Mouse (Mus musculus) cerebellum, adult 8-10 months (tissue): ENCODE results near the gene Nod1.

ENCODE experiments used
- DNase-seq: peaks from one replicate; pipeline ENCODE4 v3.0.0; 2022

Gene Nod1

DNA sequence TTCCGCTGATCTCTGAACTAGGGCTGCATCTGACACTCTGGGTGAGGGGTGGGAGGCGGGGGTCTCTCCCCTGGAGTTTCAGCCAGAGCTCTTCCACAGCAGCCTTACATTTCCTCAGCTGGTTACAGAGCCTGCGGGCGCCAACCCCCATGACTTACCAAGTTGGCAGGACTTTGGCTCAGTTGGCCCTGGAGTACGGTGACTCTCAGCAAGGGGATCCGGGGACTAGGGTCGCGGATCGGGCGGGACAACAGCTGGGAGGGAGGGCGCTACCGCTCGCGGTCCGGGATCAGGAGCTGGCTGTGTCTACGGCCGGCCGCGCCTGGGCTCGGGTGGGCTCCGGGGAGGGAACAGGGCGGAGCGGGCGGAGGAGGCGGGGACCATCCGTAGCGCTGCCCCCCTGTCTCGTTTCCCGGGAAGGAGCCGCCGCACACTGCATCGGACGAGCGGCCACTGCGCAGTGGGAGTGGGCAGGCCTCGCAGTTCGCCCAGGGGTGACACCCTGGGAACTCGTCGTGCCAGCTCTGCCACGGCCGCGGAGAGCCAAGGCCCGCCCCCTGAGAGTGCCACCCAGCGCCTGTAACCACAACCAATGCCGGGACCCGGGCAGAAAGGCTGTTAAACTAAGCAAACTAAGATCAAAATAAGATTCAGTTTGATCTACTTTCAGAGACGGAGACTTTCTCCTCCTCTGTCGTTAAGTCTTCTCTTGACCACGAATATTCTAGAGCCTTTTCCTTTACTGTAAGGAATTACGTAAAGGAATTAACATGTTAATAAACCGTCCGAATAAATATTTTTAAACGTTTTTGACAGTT lies at the start of gene Nod1:
Nod1 (minus strand) TSS at position 502 of the 818 bp plus-strand sequence.
- DNase-seq, result peak; percentile 28

DNA sequence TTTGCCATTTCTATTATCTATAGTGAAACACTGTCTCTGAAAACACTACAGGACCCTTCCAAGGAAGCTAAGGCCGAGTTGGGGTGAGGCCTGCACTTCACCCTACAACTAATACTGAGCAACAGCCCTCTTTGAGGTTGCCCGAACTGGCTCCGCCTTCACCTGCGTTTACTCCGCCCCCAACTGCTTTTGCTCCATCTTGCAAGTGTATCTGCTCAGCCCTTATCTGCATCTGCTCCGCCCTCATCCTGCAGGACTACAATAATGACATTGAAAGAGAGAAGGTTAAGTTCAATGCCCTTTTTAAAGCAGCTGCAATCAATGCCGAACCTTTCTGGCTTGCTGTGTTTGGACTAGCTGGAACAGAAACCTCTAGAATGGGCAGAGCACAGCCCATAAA lies 49.4 kb upstream of the Nod1 start:
- DNase-seq, result no peak

DNA sequence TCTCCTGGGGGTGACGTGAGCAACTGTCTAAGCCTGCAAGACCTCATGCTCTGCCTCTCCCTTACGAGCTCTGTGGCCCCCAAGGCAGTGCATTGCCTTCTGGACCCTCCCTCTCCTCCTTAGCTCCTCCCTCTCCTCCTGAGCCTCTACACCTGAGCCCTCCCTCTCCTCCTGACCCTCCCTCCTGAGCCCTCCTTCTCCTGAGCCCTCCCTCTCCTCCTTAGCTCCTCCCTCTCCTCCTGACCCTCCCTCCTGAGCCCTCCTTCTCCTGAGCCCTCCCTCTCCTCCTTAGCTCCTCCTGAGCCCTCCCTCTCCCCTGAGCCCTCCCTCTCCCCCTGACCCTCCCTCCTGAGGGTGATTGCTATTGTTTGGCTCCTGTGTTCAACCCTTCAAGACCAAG lies 46.0 kb upstream of the Nod1 start:
- DNase-seq, result no peak

DNA sequence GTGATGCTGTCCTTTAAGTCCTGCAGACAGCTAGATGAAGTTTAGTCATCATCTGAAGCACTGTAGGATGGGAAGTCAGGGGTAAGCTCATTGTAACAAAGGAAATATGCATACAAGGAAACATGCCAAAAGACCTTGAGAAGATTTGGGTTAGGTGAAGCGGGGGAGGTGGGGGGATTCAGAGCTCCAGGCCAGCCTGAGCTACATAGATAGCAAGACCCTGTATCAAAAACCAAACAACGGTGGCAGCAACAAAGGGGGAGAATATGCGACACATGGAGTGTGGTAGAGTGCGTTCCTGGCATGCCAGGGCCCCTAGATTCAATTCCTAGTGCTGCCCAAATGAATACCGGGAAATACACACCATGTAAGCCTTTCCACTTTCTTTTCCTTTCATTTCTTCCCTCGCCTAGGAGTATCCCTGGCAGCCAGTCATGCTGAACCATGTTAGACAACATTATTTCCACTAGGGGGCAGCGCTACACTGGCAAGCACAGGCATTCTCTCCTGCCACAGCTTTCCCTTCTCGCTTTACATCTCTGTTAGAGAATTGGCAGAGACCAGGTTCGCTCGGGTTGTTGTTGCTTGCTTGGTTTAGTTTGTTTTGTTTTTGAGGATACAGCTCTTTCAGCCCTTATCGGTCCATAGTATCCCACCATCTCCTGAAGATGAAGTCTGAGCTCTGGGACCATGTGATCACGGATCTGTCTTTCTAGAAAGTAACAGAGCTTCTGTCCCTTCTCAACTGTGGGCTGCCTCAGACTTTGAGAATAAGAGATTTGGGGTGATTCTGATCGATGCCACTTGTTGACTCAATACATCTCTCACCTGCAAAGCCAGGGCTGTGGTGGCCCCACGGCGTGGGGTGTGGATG lies 44.5 kb upstream of the Nod1 start:
- peak; percentile 56 for DNase-seq

DNA sequence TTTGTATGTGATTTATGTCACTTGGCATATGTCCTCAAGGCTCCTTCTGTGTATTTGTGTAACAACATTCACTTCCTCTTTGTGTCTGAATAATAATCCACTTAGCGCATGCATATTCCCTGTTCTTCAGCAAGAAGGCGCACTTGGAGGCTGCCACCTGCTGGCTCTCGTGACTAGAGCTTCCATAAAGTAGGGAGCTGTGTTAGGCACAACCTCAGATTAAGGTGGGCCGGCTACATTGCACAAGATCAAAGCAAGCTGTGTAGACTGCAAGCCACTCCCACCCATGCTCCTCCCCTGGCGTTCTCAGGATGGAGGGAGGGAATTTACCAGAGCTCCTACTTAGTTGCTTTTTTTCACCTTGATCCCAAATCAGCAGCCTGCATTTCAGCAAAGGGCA lies 43.8 kb upstream of the Nod1 start:
- no peak for DNase-seq

DNA sequence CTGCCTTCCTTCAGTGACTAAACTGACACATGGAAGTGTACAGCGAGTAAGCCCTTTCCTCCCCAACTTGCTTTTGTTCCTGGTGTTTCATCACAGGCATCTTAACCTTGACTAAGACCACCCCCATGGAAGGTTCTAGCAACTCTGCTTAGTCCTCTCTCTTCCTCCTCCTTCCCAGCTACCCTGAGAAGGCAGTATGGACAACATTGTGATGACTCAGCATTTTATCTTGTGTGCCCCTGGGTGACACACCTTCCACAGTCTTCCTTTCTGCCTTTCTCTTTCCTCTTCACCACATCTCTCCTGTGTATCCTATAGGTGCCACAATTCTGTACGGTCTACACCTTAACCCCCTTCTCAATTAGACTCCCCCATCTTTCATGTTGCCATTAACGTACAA lies 41.8 kb upstream of the Nod1 start:
- no peak for DNase-seq

DNA sequence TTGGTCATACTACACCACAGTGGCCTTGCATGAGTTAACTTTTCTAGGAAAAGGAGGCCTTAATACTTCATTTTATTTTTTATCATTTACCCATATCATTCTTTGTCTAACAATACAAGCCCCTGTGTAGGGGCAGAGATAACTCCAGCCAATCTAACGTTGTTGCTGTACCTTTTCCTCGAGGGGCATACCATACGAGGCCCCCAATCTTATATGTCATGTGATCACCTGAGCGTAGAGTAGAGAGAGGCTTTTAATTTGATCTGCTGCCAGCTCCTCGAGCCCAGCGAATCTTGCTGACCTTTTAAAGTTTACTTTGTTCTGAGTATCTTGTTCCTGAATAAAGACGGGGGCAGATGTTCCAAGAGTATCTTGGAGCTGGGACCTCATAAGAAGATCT lies 40.1 kb upstream of the Nod1 start:
- DNase-seq, result no peak

DNA sequence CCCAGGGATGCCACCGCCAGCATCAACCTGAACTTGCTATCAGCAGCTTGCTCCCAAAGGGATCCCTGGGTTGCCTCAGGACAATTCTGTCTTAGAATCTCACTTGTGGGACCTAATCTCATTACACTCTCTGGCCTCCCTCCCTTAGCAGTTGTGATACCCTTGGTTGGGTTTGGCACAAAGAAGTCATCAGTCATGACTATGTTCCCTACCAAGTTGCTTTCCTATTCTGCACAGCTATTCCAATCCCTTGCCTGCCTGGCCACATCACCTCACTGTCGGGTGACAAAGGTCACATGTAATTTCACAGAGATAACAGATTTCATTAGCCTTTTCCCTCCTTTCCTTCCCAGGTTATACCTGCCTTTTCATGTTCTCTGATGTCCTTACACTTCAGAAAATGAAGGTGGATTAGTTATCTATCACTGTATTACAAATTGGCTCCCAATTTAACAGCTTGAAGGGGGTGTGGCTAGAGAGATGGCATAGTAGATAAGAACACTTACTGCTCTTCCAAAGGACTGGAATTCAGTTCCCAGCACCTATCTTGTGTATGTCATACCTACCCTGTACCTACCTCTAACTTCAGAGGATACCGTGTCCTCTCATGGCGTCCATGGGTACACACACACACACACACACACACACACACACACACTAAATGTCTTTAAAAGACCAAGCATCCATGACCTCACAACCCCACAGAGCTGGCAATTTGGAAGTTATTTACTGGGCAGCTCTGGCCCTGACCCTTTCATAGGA lies 38.1 kb upstream of the Nod1 start:
- no peak for DNase-seq

DNA sequence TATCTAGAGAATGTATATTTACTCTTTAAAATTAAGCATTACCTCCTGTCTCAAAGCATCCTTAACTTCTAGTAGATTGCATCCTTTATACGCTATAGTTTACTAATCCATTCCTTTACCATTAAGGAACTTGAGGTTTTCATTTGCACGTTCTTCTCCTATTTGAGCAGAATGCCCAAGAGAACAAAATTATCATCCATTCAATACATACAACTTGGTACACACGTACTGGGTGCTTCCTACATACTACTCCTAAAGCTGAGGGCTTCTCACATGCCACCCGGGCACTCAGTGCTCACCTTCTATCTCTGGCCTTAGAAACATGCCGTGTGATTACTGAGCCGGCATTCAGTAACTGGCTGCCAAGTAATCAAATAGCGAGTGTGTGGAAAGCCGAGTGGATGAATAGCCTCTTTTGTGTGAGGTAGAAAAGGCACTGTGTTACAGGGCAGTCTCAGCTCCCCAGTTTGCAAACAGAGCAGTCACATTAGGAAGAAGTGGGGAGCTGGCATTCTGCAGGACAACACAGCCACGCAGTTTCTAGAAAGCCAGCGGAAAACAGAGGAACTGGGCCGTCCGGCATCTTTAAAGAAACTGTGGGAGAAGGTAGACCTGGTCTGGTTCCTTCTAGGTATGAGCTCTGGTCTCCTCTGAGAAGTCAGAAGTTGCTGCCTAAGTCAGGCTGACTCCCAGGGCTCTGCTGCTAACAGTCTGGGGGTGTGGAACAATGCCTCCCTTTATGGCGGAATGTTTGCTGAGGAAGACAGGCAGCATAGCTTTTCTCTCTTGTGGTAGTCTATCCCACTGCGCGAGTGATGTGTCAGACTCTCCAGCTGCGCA lies 37.2 kb upstream of the Nod1 start:
- no peak for DNase-seq

DNA sequence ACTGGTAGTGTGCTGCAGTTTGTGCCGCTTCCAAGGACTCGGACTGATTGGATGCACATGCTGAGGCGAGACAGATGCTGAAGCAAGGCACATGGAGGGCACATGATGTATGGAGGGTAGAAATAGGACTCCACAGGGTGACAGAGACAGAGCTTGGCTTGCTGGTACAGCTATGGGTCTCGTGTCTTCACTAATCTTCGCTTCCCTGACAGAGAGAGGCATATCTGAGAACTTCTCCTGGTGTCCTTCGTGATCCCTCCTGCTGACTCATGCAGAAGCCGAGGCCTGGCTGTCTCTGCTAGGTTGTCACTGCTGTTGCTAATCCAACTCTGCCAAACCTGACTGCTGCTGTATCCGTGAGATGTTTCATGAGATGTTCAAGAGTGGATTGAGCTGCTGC lies 36.0 kb upstream of the Nod1 start:
- no peak for DNase-seq

DNA sequence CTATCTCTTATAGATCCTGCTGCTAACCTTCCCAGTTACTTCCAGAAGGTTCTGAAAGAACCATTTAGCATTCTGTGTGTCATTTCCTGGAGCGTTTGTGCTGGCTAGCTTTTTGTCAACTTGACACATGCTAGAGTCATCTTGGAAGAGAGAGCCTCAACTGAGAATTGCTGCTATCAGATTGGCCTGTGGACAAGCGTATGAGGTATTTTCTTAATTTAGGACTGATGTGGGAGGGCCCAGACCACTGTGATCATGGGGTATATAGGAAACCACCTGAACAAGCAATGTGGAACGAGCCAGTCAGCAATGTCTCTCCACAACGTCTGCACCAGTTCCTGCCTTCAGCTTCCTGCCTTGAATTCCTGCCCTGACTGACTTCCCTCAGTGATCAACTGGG lies 31.1 kb upstream of the Nod1 start:
- no peak for DNase-seq

DNA sequence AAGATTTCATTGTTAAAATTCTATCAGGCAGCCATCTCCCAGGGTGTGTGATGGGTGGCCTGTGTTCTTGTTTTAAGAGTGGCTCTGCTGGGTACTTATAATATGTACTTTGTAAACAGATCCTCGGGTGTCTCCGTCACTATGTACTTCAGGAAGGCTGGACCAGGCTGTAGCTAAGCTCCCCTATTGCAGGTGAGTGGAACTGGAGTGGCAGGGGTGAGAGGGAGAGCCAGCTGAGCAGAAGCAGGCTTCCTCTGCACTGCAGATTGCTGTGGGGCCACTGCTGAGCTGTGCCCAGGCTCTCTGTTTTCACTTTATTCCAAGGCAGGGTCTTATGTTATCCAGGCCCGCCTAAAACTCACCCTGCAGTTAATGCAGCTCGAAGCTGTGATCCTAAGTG lies 30.0 kb upstream of the Nod1 start:
- no peak for DNase-seq

DNA sequence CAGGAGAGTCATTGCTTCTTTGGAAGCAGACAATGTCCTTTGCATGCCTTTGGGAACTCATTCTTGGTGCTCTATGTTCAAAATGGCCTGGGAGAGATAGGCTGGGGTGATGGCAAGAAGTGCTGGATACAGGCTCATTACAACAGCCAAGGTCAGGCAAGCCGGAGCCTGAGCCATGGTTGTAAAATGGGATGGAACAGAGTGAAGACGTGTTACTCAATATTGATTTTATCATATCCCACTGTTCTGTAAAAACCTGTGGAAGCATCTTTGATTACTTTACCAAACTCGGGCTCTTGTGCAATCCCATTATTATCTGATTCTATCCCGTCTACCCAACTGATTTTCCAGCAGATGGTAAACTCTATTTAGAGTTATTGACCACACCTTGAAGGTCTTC lies 28.9 kb upstream of the Nod1 start:
- no peak for DNase-seq

DNA sequence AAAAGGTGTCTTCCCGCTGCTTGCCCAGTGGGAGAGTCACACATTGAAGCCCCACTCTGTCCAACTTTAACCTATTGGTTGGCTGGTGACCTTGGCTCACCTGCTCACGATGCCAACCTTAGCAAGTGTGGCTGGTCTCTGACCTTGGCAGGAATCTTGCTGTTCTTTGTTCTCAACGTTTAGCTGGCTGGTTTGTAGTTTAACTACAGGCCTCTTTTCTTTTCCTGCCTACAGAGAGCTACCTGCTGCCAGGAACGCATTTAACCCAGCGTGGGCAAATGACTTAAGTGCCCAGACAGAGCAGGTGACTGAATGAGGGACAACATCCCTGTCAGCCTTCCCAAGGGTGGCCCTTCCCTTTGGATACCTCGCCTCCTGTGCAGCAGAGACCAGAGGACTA lies 25.3 kb upstream of the Nod1 start:
- no peak for DNase-seq

DNA sequence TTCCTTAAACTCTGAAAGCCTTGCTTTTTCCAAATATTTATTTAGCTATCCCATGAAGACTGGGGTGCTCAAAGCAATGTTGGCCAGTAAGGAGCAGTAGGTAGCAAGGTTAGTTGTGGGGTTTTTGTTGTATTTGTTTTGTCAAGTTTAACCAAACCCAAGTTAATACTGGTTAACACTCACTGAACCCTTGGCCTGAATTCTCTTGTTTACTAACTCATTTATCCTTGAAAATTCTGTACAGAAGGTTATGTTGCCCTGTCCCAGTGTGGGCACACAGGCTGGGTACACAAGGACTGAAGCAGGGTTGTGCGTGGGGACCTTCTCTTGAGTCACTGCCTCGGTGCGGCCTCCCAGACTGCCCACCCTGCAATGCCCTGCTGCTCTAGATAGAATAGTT lies 23.9 kb upstream of the Nod1 start:
- no peak for DNase-seq

DNA sequence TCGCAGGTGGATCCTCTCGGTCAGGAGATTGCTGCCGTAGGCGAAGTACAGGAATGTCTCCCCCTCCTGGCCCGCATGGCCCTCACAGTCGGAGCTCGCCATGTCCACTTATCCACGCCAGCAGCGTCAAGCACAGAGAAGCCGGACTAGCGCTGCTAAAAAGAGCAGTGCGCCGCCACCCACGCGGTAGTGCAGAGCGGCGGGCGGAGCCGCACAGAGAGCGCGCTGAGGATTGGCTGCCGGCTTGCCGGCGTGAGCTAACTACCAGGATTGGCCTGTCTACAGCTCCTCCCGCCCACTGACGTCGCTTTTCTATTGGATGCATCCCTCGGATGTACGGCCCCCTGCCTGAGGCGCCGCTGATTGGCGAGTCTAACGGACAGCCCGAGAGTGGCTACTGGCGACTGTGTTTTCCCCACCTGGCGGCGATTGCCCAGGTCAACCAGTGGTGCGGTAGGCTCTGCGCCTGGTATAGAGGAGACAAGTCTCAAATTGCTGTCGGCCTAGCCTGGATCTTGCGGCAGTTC lies 20.4 kb upstream of the Nod1 start, which contains the start of gene Ggct:
Ggct (minus strand) TSS at position 217 of the 527 bp plus-strand sequence.
- DNase-seq, result peak; percentile 95

DNA sequence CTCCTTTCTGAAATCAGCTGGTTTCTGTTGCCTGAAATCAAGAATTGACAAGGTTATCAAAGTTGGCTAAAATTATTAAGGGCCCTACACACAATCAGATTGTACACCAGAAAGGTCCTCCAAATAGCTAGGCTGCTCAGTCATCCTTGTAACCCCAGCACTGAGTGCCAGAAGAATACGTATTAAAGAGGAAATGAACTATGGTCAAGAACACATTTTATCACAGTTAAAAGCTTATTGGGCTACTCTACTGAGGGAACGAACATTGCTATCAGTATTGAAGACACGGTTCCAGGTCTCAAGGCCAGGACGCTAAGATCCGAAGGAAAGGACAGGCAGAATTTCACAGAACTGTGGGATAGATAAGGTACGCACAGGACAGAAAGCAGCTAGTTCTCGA lies 19.7 kb upstream of the Nod1 start:
- no peak for DNase-seq

DNA sequence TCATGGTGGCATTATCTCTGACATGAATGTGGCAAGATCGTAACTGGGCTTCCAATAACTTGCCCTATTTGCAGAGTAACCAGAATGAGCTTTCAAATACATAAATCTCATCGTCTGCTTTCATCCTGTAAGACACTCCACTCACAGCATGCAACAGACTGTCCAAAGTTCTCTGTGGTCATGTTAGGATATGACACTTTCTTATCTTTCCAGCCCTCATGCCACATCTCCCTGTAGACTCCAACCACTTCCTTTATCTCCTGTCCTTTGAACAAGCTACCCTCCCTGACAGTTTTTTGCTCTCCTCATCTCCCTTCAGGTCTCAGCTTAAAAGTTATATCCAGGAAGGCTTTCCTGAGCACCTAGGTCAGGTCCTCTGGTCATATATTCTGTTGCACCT lies 18.8 kb upstream of the Nod1 start:
- no peak for DNase-seq

DNA sequence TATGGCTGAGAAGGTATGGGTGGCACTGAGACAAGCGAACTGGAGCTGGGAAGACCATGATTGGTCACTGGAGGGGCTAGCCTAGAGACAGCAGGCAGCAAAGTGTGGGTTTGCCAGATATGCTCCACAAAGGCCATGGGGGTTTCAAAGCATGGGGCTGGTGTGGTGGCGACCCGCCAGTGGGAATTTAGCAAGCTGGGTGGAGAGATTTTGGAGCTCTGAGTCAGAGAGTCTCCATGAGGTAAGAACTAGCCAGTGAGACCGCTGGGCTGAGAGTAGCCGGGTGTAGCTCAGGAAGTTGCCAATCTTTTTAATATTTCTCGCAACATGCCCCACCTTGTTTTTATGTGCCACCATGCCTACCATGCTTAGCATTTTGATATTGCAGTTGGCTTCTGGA lies 15.7 kb upstream of the Nod1 start:
- DNase-seq, result no peak

DNA sequence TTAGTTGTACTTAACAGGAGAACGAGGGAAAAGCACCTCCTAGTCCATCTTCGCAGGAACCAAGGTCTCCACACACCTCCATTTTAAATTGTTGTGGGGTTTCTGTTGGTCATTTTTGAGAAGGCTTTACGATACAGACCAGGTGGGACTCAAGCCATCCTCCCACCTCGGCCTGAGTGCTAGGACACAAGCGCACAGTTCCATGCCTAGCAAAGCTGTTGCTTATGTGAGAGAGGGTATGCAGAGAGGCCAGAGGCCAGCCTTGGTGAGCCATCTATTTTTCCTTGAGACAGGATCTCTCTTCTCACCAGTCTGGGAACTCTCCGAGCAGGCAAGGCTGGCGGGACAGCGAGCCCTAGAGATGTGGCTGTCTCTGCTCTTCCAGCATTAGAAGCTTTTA lies 11.7 kb upstream of the Nod1 start:
- DNase-seq, result no peak

DNA sequence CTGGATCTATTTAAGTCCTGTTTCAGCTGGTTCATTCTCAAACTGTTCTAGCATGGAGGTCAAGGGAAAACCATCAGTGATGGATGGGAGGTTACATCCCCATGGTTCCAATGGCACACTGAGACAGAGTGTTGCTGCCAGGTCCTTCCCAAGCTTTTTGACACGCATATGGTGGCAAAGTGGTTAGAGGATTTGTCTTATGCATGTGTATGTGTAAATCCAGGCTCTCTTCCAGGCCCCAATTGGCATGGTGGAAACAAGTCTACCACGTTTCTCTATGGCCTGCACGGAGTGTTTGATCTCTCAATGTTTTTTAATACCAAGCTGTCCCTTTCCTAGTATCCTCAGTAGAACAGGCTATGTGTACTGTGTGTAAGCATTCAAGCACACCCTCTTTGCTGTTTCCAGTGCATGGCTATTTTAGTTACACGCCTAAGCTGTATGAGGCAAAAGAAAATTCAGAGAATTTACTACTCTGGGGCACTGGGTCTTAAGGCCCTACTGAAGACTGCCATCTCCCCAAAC lies 11.2 kb upstream of the Nod1 start:
- no peak for DNase-seq

DNA sequence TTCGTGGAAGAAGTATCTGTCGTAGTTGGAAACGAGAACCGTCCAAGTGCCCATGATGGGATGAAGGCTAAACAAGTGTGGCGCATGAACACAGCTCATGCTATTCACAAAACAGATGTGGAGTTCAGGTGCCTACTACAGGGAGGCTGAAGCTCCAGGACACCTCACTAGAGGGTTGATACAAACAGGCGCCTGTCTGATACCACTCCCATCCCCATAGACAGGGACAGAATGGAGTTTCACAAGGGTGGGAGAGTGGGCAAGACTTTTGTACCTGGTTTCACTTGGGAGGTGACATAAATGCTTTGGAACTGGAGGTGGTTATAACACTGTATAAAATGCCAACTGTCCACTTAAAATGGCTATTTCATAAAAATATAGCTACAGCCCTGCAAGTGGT lies 7.0 kb upstream of the Nod1 start:
- no peak for DNase-seq
